Mouse (Mus musculus) intestine, postnatal 0 days (tissue): ENCODE data around the gene She. TPM values are rescaled to one million over a fixed set of nuclear protein-coding genes. Genes with fewer than 3 reads are reported as not detected.

Source experiments
- ATAC-seq: fragments of 200-750 bp; cut with Nextera tagmentation; 2 replicates; pipeline ENCODE4 v1.8.0; 2017; ENCODE audit warnings: mild to moderate bottlenecking, moderate TSS enrichment, moderate library complexity
- H3K27ac ChIP-seq: fragments of 300-500 bp; sonication (generic); 2 replicates; pipeline ENCODE4 v1.5.1; 2014; ENCODE audit warnings: mild to moderate bottlenecking, low read depth, low read length, moderate library complexity
- H3K27me3 ChIP-seq: fragments of 300-500 bp; sonication (generic); replicated peaks from 2 replicates; pipeline ENCODE4 v1.6.1; 2014; ENCODE audit warnings: low read length, mixed read lengths; ENCODE audit not compliant: control insufficient read depth, insufficient read depth
- H3K36me3 ChIP-seq: fragments of 300-500 bp; sonication (generic); 2 replicates; pipeline ENCODE4 v1.6.1; 2014; ENCODE audit warnings: mild to moderate bottlenecking, moderate library complexity; ENCODE audit not compliant: control insufficient read depth, insufficient read depth
- H3K4me1 ChIP-seq: fragments of 300-500 bp; sonication (generic); replicated peaks from 2 replicates; pipeline ENCODE4 v1.6.1; 2014; ENCODE audit warnings: antibody characterized with exemption, low read length, mixed read lengths; ENCODE audit not compliant: control insufficient read depth, insufficient read depth
- H3K4me2 ChIP-seq: fragments of 300-500 bp; sonication (generic); replicated peaks from 2 replicates; pipeline ENCODE4 v1.6.1; 2014; ENCODE audit warnings: low read depth, mild to moderate bottlenecking, moderate library complexity
- H3K4me3 ChIP-seq: fragments of 300-500 bp; sonication (generic); 2 replicates; pipeline ENCODE4 v1.5.1; 2014; ENCODE audit warnings: low read depth, low read length
- H3K9ac ChIP-seq: fragments of 300-500 bp; sonication (generic); 2 replicates; pipeline ENCODE4 v1.6.1; 2014; ENCODE audit warnings: mild to moderate bottlenecking, low read depth, low read length
- H3K9me3 ChIP-seq: fragments of 300-500 bp; sonication (generic); 2 replicates; pipeline ENCODE4 v1.6.1; 2016; ENCODE audit warnings: mixed run types; ENCODE audit not compliant: control insufficient read depth
- CTCF ChIP-seq: sonication (generic); IDR thresholded peaks from 2 replicates; pipeline ENCODE4 v1.5.1; 2016; ENCODE audit warnings: low read depth, mild to moderate bottlenecking, control low read depth, antibody characterized with exemption, moderate library complexity
- WGBS: fragments of 180-500 bp; shearing (Covaris S2); extraction: QIAGEN DNeasy Blood & Tissue Kit; methylation state at CpG from one replicate; pipeline ENCODE4 v1.1.7; 2014; 5-methylcytosine and 5-hydroxymethylcytosine counted together
- polyA plus RNA-seq: library from polyadenylated mRNA; unstranded; fragments of >200 nt; fragmentation: Nextera tagmentation; extraction: Ambion mirVana; gene quantifications from 2 replicates; pipeline ENCODE4 v1.2.1, GENCODE M21; 2015

Gene She
- polyA plus RNA-seq, 1 experiment from 2014 or later = 1.6 TPM

DNA sequence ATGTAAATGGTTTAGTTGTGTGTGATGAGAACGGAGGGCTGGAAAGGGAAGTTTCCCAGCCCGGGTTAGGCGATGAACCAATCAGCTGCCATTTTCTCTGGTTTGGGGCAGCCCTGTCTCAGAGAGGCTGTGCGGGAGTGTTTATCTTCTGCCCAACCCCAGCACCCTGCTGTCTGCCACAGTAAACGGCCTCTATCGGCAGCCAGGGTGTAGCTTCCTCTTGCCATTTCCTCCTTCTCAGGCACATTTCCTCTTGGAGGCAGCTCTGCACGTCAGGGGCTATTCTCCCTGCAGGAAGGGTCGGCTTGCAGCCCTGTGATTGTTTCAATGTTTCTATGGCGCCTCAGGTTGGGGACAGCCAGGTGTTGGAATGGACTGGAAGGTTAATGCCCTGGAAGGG lies 12.0 kb downstream of the She start:
- Histone ChIP-seq H3K4me1 (no peaks in the 10 kb centered on the region), H3K4me3 (no peak overlapping the region), H3K36me3 (no peaks in the 10 kb centered on the region), H3K27me3 (no peaks in the 10 kb centered on the region), H3K9me3 (no peaks in the 10 kb centered on the region), H3K4me2 (no peak overlapping the region), H3K9ac (no peak overlapping the region), H3K27ac (no peak overlapping the region)
- peak; percentile 40 for TF ChIP-seq CTCF
- 38% methylated on average over 9 of the region's 9 CpGs for WGBS
- peak; percentile 25; the same call in 1 of the 2 replicates for ATAC-seq

DNA sequence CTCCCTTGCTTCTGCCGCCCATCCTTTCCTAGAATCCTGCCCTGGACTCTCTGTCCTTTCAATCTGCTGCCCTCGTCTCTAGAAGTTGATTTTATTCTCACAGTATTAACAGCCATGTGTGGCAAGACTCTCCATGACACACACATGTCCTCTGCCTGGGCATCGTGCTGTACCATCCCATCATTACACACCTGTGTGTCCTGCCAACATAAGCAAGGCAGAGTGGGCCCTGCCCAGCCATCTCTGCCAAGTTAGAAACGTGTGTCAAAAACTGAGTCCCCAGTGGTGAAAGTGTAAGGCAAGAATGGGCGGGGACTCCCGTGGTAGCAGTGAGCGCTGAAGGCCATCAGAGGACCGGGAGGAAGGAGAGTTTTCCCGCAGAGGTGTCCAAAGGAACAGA lies 14.6 kb downstream of the She start:
- Histone ChIP-seq H3K27ac (no peak overlapping the region), H3K9me3 (no peaks in the 10 kb centered on the region), H3K9ac (no peak overlapping the region), H3K4me2 (no peak overlapping the region), H3K4me1 (no peaks in the 10 kb centered on the region), H3K27me3 (no peaks in the 10 kb centered on the region), H3K4me3 (no peak overlapping the region), H3K36me3 (no peaks in the 10 kb centered on the region)
- WGBS = 72% methylated on average over 9 of the region's 9 CpGs
- no peak for ATAC-seq
- no peak for TF ChIP-seq CTCF

DNA sequence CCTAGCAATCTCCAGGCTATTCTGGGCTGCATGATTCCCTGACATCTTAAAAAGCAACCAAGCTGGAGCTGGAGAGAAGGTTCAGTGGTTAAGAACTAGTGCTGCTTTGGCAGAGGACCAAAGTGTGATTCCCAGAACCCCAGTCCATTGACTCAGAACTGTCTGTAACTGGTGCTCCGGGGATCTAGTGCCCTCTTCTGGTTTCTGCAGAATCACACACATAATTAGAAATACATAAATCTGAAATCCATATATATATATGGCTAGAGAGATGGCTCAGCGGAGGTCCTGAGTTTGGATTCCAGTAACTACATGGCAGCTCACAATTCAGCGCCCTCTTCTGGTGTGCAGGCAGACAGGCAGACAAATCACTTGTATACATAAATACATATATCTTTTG lies 16.0 kb downstream of the She start:
- TF ChIP-seq CTCF = peak; percentile 39
- 71% methylated on average over 3 of the region's 3 CpGs for WGBS
- no peaks in the 10 kb centered on the region for H3K36me3 ChIP-seq
- no peak for ATAC-seq
- H3K9me3 ChIP-seq = no peaks in the 10 kb centered on the region
- no peak overlapping the region for H3K27ac ChIP-seq
- H3K27me3 ChIP-seq = no peaks in the 10 kb centered on the region
- no peak overlapping the region for H3K4me3 ChIP-seq
- no peaks in the 10 kb centered on the region for H3K4me1 ChIP-seq
- H3K4me2 ChIP-seq = no peak overlapping the region
- no peak overlapping the region for H3K9ac ChIP-seq

DNA sequence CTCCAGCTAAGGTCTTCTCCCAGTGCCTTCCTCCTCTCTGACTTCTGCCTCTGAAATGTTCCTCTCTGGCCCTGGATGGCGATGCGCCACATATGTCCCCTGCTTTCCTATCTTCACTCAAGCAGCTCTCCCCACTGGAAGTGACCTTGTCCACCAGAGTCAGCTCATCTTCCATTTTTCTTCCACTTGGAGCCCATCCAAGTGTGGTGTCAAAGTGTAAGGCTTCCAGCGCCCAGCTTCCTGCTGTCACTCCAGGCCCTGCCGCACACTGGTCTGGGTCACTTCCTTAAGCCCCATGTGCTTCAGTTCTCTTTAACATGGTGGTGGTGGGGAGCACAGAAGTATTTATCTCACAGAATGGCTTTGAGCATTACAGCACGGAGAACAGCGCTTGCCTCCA lies 16.4 kb downstream of the She start:
- H3K4me2 ChIP-seq = no peak overlapping the region
- H3K27ac ChIP-seq = no peak overlapping the region
- no peak for TF ChIP-seq CTCF
- no peak overlapping the region for H3K9ac ChIP-seq
- no peaks in the 10 kb centered on the region for H3K36me3 ChIP-seq
- 82% methylated on average over 6 of the region's 6 CpGs for whole genome bisulfite sequencing
- no peak overlapping the region for H3K4me3 ChIP-seq
- H3K9me3 ChIP-seq = no peaks in the 10 kb centered on the region
- no peak for ATAC-seq
- H3K27me3 ChIP-seq = no peaks in the 10 kb centered on the region
- no peaks in the 10 kb centered on the region for H3K4me1 ChIP-seq

DNA sequence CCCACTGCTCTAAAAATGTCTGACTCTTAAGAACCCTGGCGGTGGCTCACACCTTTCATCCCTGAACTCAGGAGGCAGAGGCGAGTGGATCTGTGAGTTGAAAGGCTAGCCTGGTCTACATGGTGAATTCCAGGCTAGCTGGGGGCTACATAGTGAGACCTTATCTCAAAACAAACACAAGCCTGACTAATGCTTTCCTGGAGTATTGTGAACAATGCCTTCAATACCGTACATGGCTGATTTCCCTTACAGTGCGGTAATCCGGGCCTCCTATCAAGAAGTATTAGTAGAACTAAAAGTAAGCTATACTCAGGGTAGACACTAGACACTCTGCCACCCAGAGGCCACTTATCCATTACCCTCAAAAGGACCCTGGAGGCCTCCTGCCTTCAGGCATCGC lies 16.9 kb downstream of the She start:
- TF ChIP-seq CTCF = no peak
- H3K9me3 ChIP-seq = no peaks in the 10 kb centered on the region
- no peak overlapping the region for H3K9ac ChIP-seq
- no peak overlapping the region for H3K27ac ChIP-seq
- no peaks in the 10 kb centered on the region for H3K4me1 ChIP-seq
- H3K27me3 ChIP-seq = no peaks in the 10 kb centered on the region
- ATAC-seq = no peak
- H3K4me3 ChIP-seq = no peak overlapping the region
- 80% methylated on average over 6 of the region's 6 CpGs for WGBS
- H3K4me2 ChIP-seq = no peak overlapping the region
- no peaks in the 10 kb centered on the region for H3K36me3 ChIP-seq

DNA sequence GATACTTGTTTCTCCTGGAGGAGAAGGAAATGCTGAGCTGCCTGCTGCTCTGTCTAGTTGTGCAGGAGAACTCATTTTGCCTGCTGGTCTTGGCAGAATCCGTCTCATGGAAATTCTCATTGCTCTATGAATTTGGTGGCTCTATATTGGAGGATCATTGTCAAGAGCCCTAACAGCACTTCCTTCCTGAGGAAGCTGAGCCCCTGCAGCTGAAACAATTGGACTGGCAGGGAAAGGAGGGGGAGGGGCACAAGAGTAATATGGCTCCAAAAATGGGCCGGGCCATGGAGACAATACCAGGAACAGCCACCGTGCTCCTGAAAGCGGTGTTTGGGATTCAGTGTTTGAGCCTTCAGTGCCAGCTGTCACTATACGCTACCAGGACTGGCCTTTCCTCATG lies 22.6 kb downstream of the She start:
- H3K9ac ChIP-seq = no peak overlapping the region
- no peaks in the 10 kb centered on the region for H3K27me3 ChIP-seq
- ATAC-seq = no peak
- no peak overlapping the region for H3K4me3 ChIP-seq
- WGBS = 65% methylated on average over 5 of the region's 5 CpGs
- no peaks in the 10 kb centered on the region for H3K9me3 ChIP-seq
- no peak overlapping the region for H3K27ac ChIP-seq
- no peak overlapping the region for H3K4me2 ChIP-seq
- no peaks in the 10 kb centered on the region for H3K4me1 ChIP-seq
- TF ChIP-seq CTCF = peak; percentile 13; the same call in 1 of the 2 replicates
- no peaks in the 10 kb centered on the region for H3K36me3 ChIP-seq

DNA sequence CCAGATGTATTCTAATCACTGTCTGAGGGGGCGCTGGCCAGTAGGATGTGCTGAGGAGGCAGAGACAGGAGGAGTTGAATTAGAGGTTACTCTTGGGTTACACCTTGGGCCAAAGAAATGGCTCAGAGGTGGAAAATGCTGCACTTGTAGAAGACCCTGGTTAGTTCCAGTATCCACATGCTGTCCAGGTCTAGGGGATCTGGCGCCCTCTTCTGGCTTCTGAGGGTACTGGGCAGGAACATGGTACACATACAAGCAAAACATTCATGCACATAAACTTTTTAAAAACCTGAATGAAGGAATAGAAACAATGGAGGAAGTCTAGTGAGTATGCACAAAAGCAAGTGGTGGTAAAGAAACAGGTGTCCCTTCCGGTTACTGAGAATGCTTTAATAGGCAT lies 26.2 kb downstream of the She start:
- no peak for ATAC-seq
- Histone ChIP-seq H3K27ac (no peak overlapping the region), H3K4me1 (no peaks in the 10 kb centered on the region), H3K9ac (no peak overlapping the region), H3K27me3 (no peaks in the 10 kb centered on the region), H3K4me2 (no peak overlapping the region), H3K9me3 (no peaks in the 10 kb centered on the region), H3K36me3 (no peaks in the 10 kb centered on the region), H3K4me3 (no peak overlapping the region)
- peak; percentile 63 for TF ChIP-seq CTCF
- 87% methylated on average over 3 of the region's 3 CpGs for WGBS
